Mouse (Mus musculus): ENCODE results near the gene Zyx. TPM values are rescaled to one million over a fixed set of nuclear protein-coding genes. Genes with fewer than 3 reads are reported as not detected.

Zyx gene
- total and polyA plus RNA-seq, 3 experiments = 0.86 to 11.4 (median 2.2) TPM

DNA sequence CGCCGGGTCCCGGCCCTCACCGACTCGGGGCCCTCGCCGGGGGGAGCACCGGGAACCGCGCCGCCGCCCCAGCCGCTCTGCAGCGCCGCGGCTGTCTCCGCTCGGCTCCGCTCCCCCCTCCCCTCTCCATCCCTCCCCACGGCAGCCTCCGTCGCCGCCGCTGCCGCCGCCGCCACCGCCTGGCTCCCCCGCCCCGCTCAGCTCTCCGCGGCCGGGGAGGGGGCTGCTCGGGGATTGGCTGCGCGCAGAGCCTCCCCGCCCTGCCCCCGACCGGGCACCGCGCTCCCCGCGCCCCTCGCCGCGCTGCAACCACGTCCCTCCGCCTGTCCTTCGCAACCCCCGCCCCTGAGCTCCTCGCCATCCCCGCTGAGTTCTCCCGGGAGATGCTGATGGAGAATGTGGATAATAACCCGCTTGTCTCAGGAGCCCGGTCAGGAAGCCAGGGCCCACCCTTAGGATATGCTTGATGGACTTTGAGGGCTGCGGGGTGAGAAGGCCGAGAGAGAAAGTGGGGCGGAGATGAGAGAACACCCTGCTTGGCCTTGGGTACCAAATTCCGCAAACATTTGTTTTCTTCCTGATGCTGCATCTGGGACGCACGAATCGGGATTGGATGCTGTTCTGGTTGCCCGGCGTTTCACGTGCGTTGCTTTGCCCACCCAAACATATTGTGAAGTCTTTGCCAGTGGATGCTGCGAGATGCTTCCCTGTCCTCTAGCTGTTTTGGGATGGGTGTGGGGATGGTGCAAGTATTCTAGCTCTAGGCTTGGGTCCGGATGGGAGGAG is 24.8 kb upstream of the Zyx start, which contains the start of gene Fam131b:
TSS of gene Fam131b (minus strand) at position 162 of the 786 bp plus-strand sequence.
- TF ChIP-seq MYC (IDR thresholded peaks at IDR 0.05; ENCODE audit: low read depth, low read length) (no peak), BHLHE40 (IDR thresholded peaks at IDR 0.05; ENCODE audit: low read depth, low read length) (no peak), MXI1 (IDR thresholded peaks at IDR 0.05; ENCODE audit: low read depth, low read length) (no peak), SMC3 (IDR thresholded peaks at IDR 0.05; ENCODE audit: low read depth, low read length) (no peak), NELFE (IDR thresholded peaks at IDR 0.05; ENCODE audit: low read depth, low read length) (no peak), CTCF (conservative IDR thresholded peaks at IDR 0.05 in 1 of 2, IDR thresholded peaks at IDR 0.05 in 1 of 2; ENCODE audit: low read depth in 2 of 2, low read length in 2 of 2) (no peak), MAZ (IDR thresholded peaks at IDR 0.05; ENCODE audit: low read depth, low read length) (0 out of 2 replicates have a peak, but pooled peaks have one; percentile 4), ETS1 (conservative IDR thresholded peaks at IDR 0.05; ENCODE audit: low read depth, low read length) (no peak)
- dilution Hi-C loops (cut with MboI; ENCODE audit: extremely low pct_ligation_motif_present, extremely low pct_unique_long_range_greater_than_20kb, low sequenced_read_pairs) = no loop called here
- Histone ChIP-seq H3K9ac (ENCODE audit: insufficient read depth, low read depth) (peak within 1 kb of the TSS; percentile 41), H3K36me3 (replicated peaks in 1 of 2; ENCODE audit: control insufficient read depth in 1 of 2, insufficient read depth in 1 of 2, low read length in 1 of 2) (no peaks in the 10 kb centered on the region), H3K4me1 (ENCODE audit: control insufficient read depth in 1 of 2, insufficient read depth in 2 of 2) (no peaks in the 10 kb centered on the region; a peak in 1 of 4 replicates), H3K4me3 (replicated peaks in 1 of 3; ENCODE audit: low read depth in 2 of 3, low read length in 2 of 3, poor library complexity in 1 of 3) (peak within 1 kb of the TSS; percentile 38 to 73 (median 63)), H3K27ac (ENCODE audit: insufficient read depth, low read depth) (no peak within 1 kb of the TSS), H3K4me2 (ENCODE audit: insufficient read depth, low read depth, poor library complexity, severe bottlenecking) (peak within 1 kb of the TSS; percentile 87), H3K27me3 (replicated peaks) (peaks cover 27% of the 10 kb centered on the region), H3K9me3 (replicated peaks; ENCODE audit: low read length) (peaks cover 3% of the 10 kb centered on the region), H3K79me2 (replicated peaks; ENCODE audit: control insufficient read depth, extremely low read depth, insufficient read depth, poor library complexity, severe bottlenecking) (no peaks in the 10 kb centered on the region)
- peak; percentile 20 for DNase-seq (ENCODE audit: extremely low read depth)
- in situ Hi-C loops (cut with MboI; ENCODE audit: low pct_ligation_motif_present, low pct_unique_long_range_greater_than_20kb, low sequenced_read_pairs) = loop anchor here (10.0 to 25.0 kb wide), 2 partner anchors 90 to 263 kb away; partner anchors contain the start of gene Tcaf3

DNA sequence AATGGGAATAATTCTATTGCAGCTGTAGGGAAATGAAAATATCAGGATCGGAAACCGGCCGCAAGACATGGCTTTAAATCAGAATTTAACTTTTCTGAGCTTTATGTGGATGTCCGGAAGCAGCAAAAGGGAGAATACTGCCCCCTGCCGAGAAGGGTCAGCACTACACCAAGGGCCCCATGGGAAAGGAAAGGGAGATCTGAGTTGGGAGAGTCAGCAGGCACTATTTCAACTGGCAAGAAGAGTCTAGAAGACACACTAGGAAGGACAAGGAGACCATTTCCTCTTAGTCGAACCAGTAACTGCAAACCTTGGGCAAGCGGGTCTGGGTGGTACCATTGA is 24.2 kb upstream of the Zyx start:
- in situ Hi-C loops (cut with MboI; ENCODE audit: low pct_ligation_motif_present, low pct_unique_long_range_greater_than_20kb, low sequenced_read_pairs) = loop anchor here (10.0 to 25.0 kb wide), 2 partner anchors 90 to 262 kb away; partner anchors contain the start of gene Tcaf3
- dilution Hi-C loops (cut with MboI; ENCODE audit: extremely low pct_ligation_motif_present, extremely low pct_unique_long_range_greater_than_20kb, low sequenced_read_pairs) = no loop called here
- peak overlapping the region; percentile 41; the same call in 1 of the 2 replicates for H3K9ac ChIP-seq (ENCODE audit: insufficient read depth, low read depth)
- no peak overlapping the region for H3K27ac ChIP-seq (ENCODE audit: insufficient read depth, low read depth)
- DNase-seq (ENCODE audit: extremely low read depth) = peak; percentile 81
- H3K27me3 ChIP-seq (replicated peaks) = peaks cover 27% of the 10 kb centered on the region
- H3K4me1 ChIP-seq (ENCODE audit: control insufficient read depth in 1 of 2, insufficient read depth in 2 of 2) = no peaks in the 10 kb centered on the region; a peak in 1 of 4 replicates
- H3K4me2 ChIP-seq (ENCODE audit: insufficient read depth, low read depth, poor library complexity, severe bottlenecking) = peak overlapping the region; percentile 87
- peaks cover 3% of the 10 kb centered on the region for H3K9me3 ChIP-seq (replicated peaks; ENCODE audit: low read length)
- H3K79me2 ChIP-seq (replicated peaks; ENCODE audit: control insufficient read depth, extremely low read depth, insufficient read depth, poor library complexity, severe bottlenecking) = no peaks in the 10 kb centered on the region
- H3K36me3 ChIP-seq (replicated peaks in 1 of 2; ENCODE audit: control insufficient read depth in 1 of 2, insufficient read depth in 1 of 2, low read length in 1 of 2) = no peaks in the 10 kb centered on the region
- peak overlapping the region; percentile 38 to 73 (median 63) for H3K4me3 ChIP-seq (replicated peaks in 1 of 3; ENCODE audit: low read depth in 2 of 3, low read length in 2 of 3, poor library complexity in 1 of 3)
- TF ChIP-seq NELFE (IDR thresholded peaks at IDR 0.05; ENCODE audit: low read depth, low read length) (no peak), SMC3 (IDR thresholded peaks at IDR 0.05; ENCODE audit: low read depth, low read length) (peak; percentile 65), ETS1 (conservative IDR thresholded peaks at IDR 0.05; ENCODE audit: low read depth, low read length) (no peak), MEF2A (IDR thresholded peaks at IDR 0.05; ENCODE audit: borderline replicate concordance, low read depth, low read length) (no peak), CTCF (conservative IDR thresholded peaks at IDR 0.05 in 1 of 2, IDR thresholded peaks at IDR 0.05 in 1 of 2; ENCODE audit: low read depth in 2 of 2, low read length in 2 of 2) (peak; percentile 85 to 93), POLR2AphosphoS2 (IDR thresholded peaks at IDR 0.05; ENCODE audit: low read depth, low read length) (no peak), TCF12 (IDR thresholded peaks at IDR 0.05; ENCODE audit: low read depth, low read length) (no peak), JUN (IDR thresholded peaks at IDR 0.05; ENCODE audit: insufficient read depth, low read depth, low read length) (no peak), MAZ (IDR thresholded peaks at IDR 0.05; ENCODE audit: low read depth, low read length) (no peak), KAT2A (IDR thresholded peaks at IDR 0.05; ENCODE audit: insufficient replicate concordance, low read length) (no peak), MXI1 (IDR thresholded peaks at IDR 0.05; ENCODE audit: low read depth, low read length) (no peak), PAX5 (IDR thresholded peaks at IDR 0.05; ENCODE audit: low read length) (no peak), UBTF (IDR thresholded peaks at IDR 0.05; ENCODE audit: low read depth, low read length) (no peak), RCOR1 (conservative IDR thresholded peaks at IDR 0.05; ENCODE audit: low read depth, low read length) (no peak), ZC3H11A (IDR thresholded peaks at IDR 0.05; ENCODE audit: low read depth, low read length) (no peak), ZNF384 (IDR thresholded peaks at IDR 0.05; ENCODE audit: low read depth, low read length) (no peak), GABPA (IDR thresholded peaks at IDR 0.05; ENCODE audit: insufficient replicate concordance, low read depth, low read length) (no peak), POLR2A (IDR thresholded peaks at IDR 0.05; ENCODE audit: low read depth, low read length) (no peak), JUND (conservative IDR thresholded peaks at IDR 0.05; ENCODE audit: low read depth, low read length) (no peak), CHD1 (IDR thresholded peaks at IDR 0.05; ENCODE audit: low read depth, low read length) (no peak), EP300 (IDR thresholded peaks at IDR 0.05; ENCODE audit: low read length) (no peak), NRF1 (IDR thresholded peaks at IDR 0.05; ENCODE audit: low read depth, low read length) (no peak), MAX (IDR thresholded peaks at IDR 0.05; ENCODE audit: low read length) (no peak), ELF1 (IDR thresholded peaks at IDR 0.05; ENCODE audit: low read depth, low read length) (peak; percentile 81), HCFC1 (IDR thresholded peaks at IDR 0.05; ENCODE audit: low read depth, low read length) (peak; percentile 32; the same call in 1 of the 2 replicates), BHLHE40 (IDR thresholded peaks at IDR 0.05; ENCODE audit: low read depth, low read length) (no peak), IRF4 (IDR thresholded peaks at IDR 0.05; ENCODE audit: low read depth, low read length) (peak; percentile 49; the same call in 1 of the 2 replicates), MYC (IDR thresholded peaks at IDR 0.05; ENCODE audit: low read depth, low read length) (no peak), E2F4 (IDR thresholded peaks at IDR 0.05; ENCODE audit: insufficient replicate concordance, low read depth, low read length) (no peak)
